Mouse (Mus musculus): ENCODE measurements around the gene Myo1c. TPM values are rescaled to one million over a fixed set of nuclear protein-coding genes. Genes with fewer than 3 reads are reported as not detected.

The Myo1c gene
- polyA plus RNA-seq, 1 experiment from 2014 or later, result 5.7 TPM

DNA sequence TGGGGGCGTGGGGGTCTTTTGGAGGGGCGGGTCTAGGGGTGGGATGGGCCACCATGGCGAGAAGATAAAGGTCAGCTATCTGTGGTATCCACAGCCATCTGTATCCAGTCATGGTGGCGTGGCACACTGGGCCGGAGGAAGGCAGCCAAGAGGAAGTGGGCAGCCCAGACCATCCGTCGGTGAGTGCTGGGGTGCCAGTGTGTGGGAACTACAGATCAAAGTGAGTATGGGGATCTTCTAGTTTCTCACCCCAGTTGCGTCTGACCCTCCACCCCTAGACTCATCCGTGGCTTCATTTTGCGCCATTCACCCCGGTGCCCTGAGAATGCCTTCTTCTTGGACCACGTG lies 19.5 kb downstream of the Myo1c start:
- Histone ChIP-seq H3K4me2 (ENCODE audit: low read length) (no peak overlapping the region), H3K4me3 (ENCODE audit: low read depth, low read length) (no peak overlapping the region), H3K9me3 (replicated peaks; ENCODE audit: control insufficient read depth, low read length) (no peaks in the 10 kb centered on the region), H3K36me3 (ENCODE audit: control insufficient read depth, insufficient read depth, low read length) (peaks cover 32% of the 10 kb centered on the region), H3K4me1 (ENCODE audit: control insufficient read depth, insufficient read depth, low read length) (no peaks in the 10 kb centered on the region), H3K9ac (ENCODE audit: low read length) (no peak overlapping the region), H3K27ac (ENCODE audit: low read depth, low read length) (no peak overlapping the region), H3K27me3 (replicated peaks; ENCODE audit: control insufficient read depth, insufficient read depth, low read length) (no peaks in the 10 kb centered on the region)
- no peak for ATAC-seq
- 94% methylated on average over 12 of the region's 12 CpGs for WGBS
- no peak for DNase-seq (ENCODE audit: low spot score)

DNA sequence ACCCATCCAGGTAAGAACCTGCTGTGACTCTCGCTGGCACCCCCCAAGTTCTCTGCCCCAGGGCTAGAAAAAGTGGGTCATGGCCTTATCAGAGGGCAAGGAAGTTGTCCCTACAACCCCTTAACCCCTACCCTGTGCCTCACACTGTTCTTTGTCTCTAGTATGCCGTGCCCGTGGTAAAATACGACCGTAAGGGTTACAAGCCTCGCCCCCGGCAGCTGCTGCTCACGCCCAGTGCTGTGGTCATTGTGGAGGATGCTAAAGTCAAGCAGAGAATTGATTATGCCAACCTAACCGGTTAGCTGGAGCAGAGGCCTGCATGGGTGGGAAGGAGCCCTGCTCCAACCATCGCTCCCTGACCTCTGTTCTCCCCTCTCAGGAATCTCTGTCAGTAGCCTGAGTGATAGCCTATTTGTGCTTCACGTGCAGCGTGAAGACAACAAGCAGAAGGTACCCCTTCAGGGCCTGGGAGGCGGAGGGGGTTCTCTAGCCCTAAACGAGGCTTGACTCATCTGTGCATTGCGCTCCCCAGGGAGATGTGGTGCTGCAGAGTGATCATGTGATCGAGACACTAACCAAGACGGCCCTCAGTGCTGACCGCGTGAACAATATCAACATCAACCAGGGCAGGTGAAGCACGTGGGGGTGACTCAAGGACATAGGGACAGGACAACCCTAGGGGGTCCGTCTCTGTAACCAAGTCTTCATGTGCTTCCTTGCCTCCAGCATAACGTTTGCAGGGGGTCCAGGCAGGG lies 21.3 kb downstream of the Myo1c start:
- no peak overlapping the region for H3K9ac ChIP-seq (ENCODE audit: low read length)
- no peak overlapping the region for H3K27ac ChIP-seq (ENCODE audit: low read depth, low read length)
- H3K36me3 ChIP-seq (ENCODE audit: control insufficient read depth, insufficient read depth, low read length), result peaks cover 24% of the 10 kb centered on the region
- no peaks in the 10 kb centered on the region for H3K9me3 ChIP-seq (replicated peaks; ENCODE audit: control insufficient read depth, low read length)
- DNase-seq (ENCODE audit: low spot score), result no peak
- no peaks in the 10 kb centered on the region for H3K27me3 ChIP-seq (replicated peaks; ENCODE audit: control insufficient read depth, insufficient read depth, low read length)
- no peak overlapping the region for H3K4me2 ChIP-seq (ENCODE audit: low read length)
- WGBS, result 91% methylated on average over 22 of the region's 22 CpGs
- no peak for ATAC-seq
- H3K4me1 ChIP-seq (ENCODE audit: control insufficient read depth, insufficient read depth, low read length), result no peaks in the 10 kb centered on the region
- no peak overlapping the region for H3K4me3 ChIP-seq (ENCODE audit: low read depth, low read length)

DNA sequence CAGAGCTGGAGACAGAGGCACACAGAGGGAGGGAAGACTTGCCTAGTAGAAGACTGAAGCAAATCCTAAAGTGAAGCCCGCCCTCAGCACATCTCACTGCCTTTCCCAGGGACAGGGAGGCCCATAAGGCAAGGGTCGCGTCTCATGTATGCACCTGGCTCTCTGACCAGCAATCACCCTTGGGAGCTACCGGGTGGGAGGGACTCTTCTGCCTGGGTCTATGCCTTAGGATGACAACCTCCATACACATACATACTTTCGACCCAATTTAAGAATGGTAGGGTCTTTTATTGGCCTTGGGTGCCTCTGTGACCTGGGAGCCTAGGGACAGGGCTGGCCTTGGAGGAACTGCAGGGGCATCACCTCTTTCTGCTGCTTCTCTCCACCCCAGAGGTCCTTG lies 23.1 kb downstream of the Myo1c start:
- Histone ChIP-seq H3K4me1 (ENCODE audit: control insufficient read depth, insufficient read depth, low read length) (no peaks in the 10 kb centered on the region), H3K4me2 (ENCODE audit: low read length) (no peak overlapping the region), H3K4me3 (ENCODE audit: low read depth, low read length) (no peak overlapping the region), H3K9ac (ENCODE audit: low read length) (no peak overlapping the region), H3K9me3 (replicated peaks; ENCODE audit: control insufficient read depth, low read length) (no peaks in the 10 kb centered on the region), H3K36me3 (ENCODE audit: control insufficient read depth, insufficient read depth, low read length) (peaks cover 19% of the 10 kb centered on the region), H3K27me3 (replicated peaks; ENCODE audit: control insufficient read depth, insufficient read depth, low read length) (no peaks in the 10 kb centered on the region), H3K27ac (ENCODE audit: low read depth, low read length) (no peak overlapping the region)
- ATAC-seq, result no peak
- DNase-seq (ENCODE audit: low spot score), result no peak
- 86% methylated on average over 5 of the region's 5 CpGs for WGBS

DNA sequence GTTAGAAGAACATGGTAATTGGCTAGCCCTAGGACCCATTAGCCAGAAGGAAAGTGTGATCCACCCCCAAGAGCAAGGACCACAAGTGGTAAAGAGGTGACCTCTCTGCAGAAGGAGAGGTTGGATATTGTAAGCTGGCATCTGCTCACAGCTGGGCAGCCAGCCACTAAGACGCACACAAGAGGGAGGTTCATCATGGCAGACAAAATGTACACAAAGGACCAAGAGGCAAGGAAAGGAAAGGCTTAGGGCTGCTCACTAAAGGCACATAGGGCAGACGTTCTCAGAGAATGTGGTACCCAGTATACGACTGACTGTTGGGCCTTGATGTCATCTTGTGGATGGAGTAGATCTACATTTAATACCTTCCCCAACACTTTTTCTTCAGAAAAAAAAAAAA lies 24.6 kb downstream of the Myo1c start:
- peaks cover 11% of the 10 kb centered on the region; the same call in 1 of the 2 replicates for H3K36me3 ChIP-seq (ENCODE audit: control insufficient read depth, insufficient read depth, low read length)
- no peaks in the 10 kb centered on the region for H3K9me3 ChIP-seq (replicated peaks; ENCODE audit: control insufficient read depth, low read length)
- H3K4me2 ChIP-seq (ENCODE audit: low read length), result no peak overlapping the region
- WGBS, result 76% methylated on average over 3 of the region's 3 CpGs
- no peak for ATAC-seq
- no peak overlapping the region for H3K9ac ChIP-seq (ENCODE audit: low read length)
- no peak overlapping the region for H3K27ac ChIP-seq (ENCODE audit: low read depth, low read length)
- peaks cover 3% of the 10 kb centered on the region for H3K4me1 ChIP-seq (ENCODE audit: control insufficient read depth, insufficient read depth, low read length)
- no peak for DNase-seq (ENCODE audit: low spot score)
- H3K4me3 ChIP-seq (ENCODE audit: low read depth, low read length), result no peak overlapping the region
- H3K27me3 ChIP-seq (replicated peaks; ENCODE audit: control insufficient read depth, insufficient read depth, low read length), result no peaks in the 10 kb centered on the region

DNA sequence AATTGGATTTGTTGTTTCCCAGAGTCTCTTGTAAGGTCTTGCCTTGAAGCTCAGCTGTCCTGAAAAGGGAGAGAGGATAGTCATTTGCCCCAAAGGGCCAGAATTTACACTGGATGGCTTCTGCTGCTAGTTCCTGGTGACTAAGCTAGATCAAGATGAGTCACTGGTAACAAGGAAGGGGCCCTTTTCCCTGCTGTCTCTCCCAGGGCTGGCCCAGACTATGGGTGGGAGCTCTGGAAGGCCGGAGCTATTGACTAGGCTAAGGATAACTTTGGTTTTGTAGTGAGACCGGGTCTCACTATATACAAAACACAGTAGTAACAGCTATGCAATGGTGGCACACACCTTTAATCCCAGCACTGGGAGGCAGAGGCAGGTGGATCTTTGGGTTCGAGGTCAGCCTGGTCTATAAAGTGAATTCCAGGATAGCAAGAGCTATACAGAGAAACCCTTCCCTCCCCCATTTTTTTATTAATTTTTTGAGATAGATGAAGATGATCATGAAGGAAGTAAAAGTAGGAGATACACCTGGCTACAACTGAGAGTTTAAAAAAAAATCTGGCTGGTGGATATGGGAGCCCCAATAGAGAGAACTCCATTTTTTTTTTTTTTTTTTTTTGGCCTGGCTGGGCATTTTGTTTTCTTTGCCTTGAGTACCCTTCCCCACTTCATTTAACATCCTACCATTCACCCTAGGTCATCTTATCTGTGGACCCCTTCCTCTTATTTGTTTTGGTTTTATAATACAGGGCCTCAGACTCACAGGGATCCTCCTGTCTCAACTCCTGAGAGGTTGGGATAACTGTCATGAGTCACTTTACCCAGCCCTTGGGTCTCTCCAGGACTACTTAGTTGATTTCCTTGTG lies 27.8 kb downstream of the Myo1c start:
- Histone ChIP-seq H3K4me1 (ENCODE audit: control insufficient read depth, insufficient read depth, low read length) (peaks cover 10% of the 10 kb centered on the region), H3K9ac (ENCODE audit: low read length) (peak overlapping the region; percentile 85), H3K9me3 (replicated peaks; ENCODE audit: control insufficient read depth, low read length) (no peaks in the 10 kb centered on the region), H3K27me3 (replicated peaks; ENCODE audit: control insufficient read depth, insufficient read depth, low read length) (no peaks in the 10 kb centered on the region), H3K27ac (ENCODE audit: low read depth, low read length) (0 out of 2 replicates have a peak overlapping the region, but pooled peaks have one; percentile 89), H3K4me2 (ENCODE audit: low read length) (peak overlapping the region; percentile 62), H3K4me3 (ENCODE audit: low read depth, low read length) (peak overlapping the region; percentile 99), H3K36me3 (ENCODE audit: control insufficient read depth, insufficient read depth, low read length) (peaks cover 2% of the 10 kb centered on the region; the same call in 1 of the 2 replicates)
- DNase-seq (ENCODE audit: low spot score) (no peak), ATAC-seq (no peak)
- 91% methylated on average over 3 of the region's 3 CpGs for WGBS

DNA sequence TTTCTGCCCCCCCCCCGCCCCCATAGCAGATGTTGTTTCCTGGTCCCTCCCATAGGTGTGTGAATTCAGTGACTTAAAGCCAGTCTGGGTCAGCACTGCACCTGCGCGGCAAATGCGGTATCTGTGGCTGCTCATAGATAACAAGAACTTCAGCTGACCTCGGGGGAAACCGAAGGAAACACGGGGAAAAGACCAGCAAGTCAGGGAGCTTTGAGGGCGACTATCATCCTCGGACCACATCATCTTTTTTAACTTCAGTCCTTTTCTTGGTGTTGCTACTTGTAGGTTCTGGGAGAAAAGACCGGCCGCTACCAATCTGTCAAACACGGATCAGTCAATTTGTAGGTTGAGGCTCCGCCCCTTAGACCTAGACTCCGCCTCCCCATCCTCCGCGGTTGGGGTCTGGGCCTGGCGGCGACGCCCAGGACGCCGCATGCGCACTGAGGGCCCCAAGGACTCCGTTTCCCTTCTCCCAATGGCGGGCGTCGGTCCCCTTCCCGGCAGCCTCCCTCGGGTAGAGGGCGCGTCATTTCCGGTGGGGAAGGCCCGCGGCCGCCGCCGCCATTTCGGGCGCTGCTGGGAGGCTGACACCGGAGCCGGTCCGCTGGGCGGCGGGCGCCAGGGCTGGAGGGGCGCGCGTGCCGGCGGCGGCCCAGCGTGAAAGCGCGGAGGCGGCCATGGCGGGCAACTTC lies 28.6 kb downstream of the Myo1c start, which contains the start of gene Crk:
Gene Crk, plus strand, starts transcription at position 513 of the 692 bp plus-strand sequence.
- Histone ChIP-seq H3K4me1 (ENCODE audit: control insufficient read depth, insufficient read depth, low read length) (peaks cover 10% of the 10 kb centered on the region), H3K9me3 (replicated peaks; ENCODE audit: control insufficient read depth, low read length) (no peaks in the 10 kb centered on the region), H3K9ac (ENCODE audit: low read length) (peak within 1 kb of the TSS; percentile 85), H3K4me2 (ENCODE audit: low read length) (peak within 1 kb of the TSS; percentile 74), H3K27ac (ENCODE audit: low read depth, low read length) (peak within 1 kb of the TSS; percentile 89), H3K36me3 (ENCODE audit: control insufficient read depth, insufficient read depth, low read length) (peaks cover 7% of the 10 kb centered on the region; the same call in 1 of the 2 replicates), H3K27me3 (replicated peaks; ENCODE audit: control insufficient read depth, insufficient read depth, low read length) (no peaks in the 10 kb centered on the region), H3K4me3 (ENCODE audit: low read depth, low read length) (peak within 1 kb of the TSS; percentile 99)
- ATAC-seq, result peak; percentile 99
- peak; percentile 99 for DNase-seq (ENCODE audit: low spot score)
- WGBS, result under 1% methylated on average over 54 of the region's 55 CpGs

DNA sequence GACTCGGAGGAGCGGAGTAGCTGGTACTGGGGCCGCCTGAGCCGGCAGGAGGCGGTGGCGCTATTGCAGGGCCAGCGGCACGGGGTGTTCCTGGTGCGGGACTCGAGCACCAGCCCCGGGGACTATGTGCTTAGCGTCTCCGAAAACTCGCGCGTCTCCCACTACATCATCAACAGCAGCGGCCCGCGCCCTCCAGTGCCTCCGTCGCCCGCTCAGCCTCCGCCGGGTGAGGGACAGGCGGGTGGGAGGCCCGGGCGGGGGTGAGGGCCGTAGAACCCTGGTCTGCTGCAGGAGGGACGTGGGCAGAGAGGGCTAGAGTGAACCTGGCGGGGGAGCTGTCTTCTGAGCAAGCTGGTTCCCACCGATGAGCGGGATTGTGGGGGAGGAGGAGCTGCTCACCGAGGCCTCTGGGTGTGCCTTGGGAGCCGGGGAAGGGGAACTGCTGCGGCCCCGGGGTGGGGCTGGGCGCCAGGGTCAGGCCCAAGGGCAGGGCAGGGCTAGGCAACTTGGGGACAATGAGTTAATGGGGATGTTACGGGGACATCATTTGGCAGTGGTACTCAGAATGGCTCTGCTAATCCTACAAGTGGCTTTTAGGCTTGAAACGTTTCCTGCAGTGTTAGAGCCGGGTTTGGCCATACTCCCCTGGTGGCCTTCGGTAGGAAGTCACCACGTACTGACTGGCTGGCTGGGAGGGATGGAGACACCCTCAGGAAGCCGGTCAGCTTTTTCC lies 29.3 kb downstream of the Myo1c start:
- Histone ChIP-seq H3K4me3 (ENCODE audit: low read depth, low read length) (peak overlapping the region; percentile 99), H3K36me3 (ENCODE audit: control insufficient read depth, insufficient read depth, low read length) (peaks cover 11% of the 10 kb centered on the region; the same call in 1 of the 2 replicates), H3K9ac (ENCODE audit: low read length) (peak overlapping the region; percentile 85), H3K27ac (ENCODE audit: low read depth, low read length) (peak overlapping the region; percentile 89), H3K4me2 (ENCODE audit: low read length) (peak overlapping the region; percentile 74), H3K9me3 (replicated peaks; ENCODE audit: control insufficient read depth, low read length) (no peaks in the 10 kb centered on the region), H3K27me3 (replicated peaks; ENCODE audit: control insufficient read depth, insufficient read depth, low read length) (no peaks in the 10 kb centered on the region), H3K4me1 (ENCODE audit: control insufficient read depth, insufficient read depth, low read length) (peaks cover 10% of the 10 kb centered on the region)
- WGBS, result under 1% methylated on average over 43 of the region's 43 CpGs
- DNase-seq (ENCODE audit: low spot score), result peak; percentile 46
- ATAC-seq, result peak; percentile 83

DNA sequence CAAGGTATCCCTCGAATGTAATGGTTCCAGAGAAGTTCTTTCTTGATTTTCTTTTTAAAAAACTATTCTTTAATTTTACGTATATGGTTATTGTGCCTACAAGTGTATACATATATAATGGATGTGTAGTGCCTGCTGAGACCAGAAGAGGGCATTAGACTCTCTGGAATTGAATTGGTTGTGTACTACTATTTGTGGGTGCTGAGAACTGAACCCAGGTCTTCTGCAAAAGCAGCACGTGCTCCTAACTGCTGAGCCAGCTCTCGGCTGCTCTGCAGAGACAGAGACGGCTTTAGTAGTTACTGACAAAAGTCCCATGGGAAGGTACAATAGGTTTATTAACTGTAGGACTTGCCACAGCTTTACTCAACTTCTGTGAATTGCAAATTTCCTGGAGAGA lies 34.2 kb downstream of the Myo1c start:
- Histone ChIP-seq H3K4me2 (ENCODE audit: low read length) (no peak overlapping the region), H3K27ac (ENCODE audit: low read depth, low read length) (no peak overlapping the region), H3K9ac (ENCODE audit: low read length) (no peak overlapping the region), H3K27me3 (replicated peaks; ENCODE audit: control insufficient read depth, insufficient read depth, low read length) (no peaks in the 10 kb centered on the region), H3K36me3 (ENCODE audit: control insufficient read depth, insufficient read depth, low read length) (peaks cover 11% of the 10 kb centered on the region; the same call in 1 of the 2 replicates), H3K4me1 (ENCODE audit: control insufficient read depth, insufficient read depth, low read length) (peaks cover 10% of the 10 kb centered on the region), H3K9me3 (replicated peaks; ENCODE audit: control insufficient read depth, low read length) (no peaks in the 10 kb centered on the region), H3K4me3 (ENCODE audit: low read depth, low read length) (no peak overlapping the region)
- ATAC-seq (no peak), DNase-seq (ENCODE audit: low spot score) (no peak)
- 94% methylated on average over 5 of the region's 5 CpGs for WGBS
